Mouse (Mus musculus) c-Kit-positive CD71-negative TER-119-negative erythroid progenitor cells, embryonic 14.5 days (primary cell): Measurements from ENCODE around the gene Chst12.

Experiments
- DNase-seq: peaks from one replicate; pipeline ENCODE4 v3.0.0-alpha.2; 2013; ENCODE audit warnings: low read depth

The Chst12 gene

GRCm38 (mm10) chr5:140570223-140570870 lies 65.0 kb downstream of the Chst12 start:
- no peak for DNase-seq

GRCm38 (mm10) chr5:140571201-140571600 lies 65.9 kb downstream of the Chst12 start:
- DNase-seq: no peak

DNA sequence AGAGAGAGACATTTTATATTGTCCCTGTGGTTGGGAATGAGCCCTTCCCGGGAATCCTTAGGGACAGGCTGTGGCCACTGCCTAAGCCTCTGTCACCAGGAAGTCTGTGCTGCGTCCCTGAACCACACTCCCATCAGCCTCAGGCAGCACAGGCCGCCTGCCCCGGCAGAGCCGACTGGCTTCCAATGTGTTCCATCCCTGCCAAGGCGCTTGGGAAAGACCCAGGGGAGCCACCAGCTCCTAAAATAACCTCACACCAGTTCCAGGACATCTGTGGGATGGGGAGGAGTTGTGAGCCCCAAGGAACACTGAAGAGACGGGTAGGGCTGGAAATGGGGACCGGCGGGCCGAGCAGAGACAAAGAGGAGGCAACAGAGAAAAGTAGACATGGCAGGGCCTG lies 66.3 kb downstream of the Chst12 start:
- no peak for DNase-seq

DNA sequence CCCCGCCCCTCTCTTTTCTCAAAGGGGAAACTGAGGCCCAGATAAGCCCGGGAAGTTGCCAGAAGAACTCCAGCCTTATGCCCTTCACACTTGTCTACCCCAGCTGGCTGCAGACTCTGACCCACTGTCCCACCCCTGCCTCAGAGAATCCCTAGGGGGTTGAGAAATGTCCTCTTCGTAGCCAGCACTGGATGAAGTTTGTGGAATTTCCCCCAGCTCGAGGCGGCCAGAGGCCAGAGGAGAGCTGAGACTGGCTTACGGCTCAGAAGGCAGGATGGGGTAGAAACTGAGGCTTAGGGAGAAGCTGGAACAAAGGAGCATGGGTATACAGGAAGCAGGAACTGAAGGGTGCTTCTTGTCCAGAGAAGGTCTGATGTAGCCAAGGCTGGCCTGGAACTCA lies 67.3 kb downstream of the Chst12 start:
- DNase-seq: no peak
